In the genomic region with DNA sequence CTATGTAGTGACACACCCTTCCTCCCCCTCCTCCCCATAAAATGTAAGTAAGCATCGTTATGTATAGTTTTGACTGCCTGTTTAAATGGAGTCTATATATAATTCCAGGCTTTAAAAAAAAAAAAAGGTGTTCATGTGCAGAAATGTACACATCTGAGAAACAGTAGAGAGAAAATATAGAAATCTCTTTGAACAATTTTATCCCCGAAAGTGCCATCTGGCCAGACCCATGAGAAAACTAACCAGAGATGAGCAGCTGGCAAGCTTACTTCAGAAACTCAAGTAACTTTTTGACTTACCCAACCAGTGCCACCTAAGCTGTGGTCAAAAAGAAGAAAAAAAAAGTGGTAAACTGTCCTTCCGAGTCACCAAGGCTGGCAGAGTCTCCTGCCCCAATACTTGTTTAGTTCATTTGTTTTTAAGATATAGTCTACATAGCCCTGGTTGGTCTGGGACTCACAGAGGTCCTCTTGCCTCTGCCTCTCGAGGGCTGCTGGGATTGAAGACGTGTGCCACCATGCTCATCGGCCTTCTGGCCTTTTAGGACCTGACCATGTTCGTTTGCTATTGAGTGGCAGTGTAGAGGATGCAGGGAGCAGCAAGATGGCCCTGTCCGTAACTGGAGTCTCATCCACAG, we compare ENCODE assay signal across 11 mouse cellular contexts.
"Had no signal": no experiment of that assay in that cellular context is flagged by ENCODE, and none has a peak within 500 bp of the region (broad histone marks: within the 10 kb centered on the region; RNA-seq: fewer than 3 reads in every experiment).

No protein-coding gene starts in this region.

- H3K27ac ChIP-seq: kidney, postnatal 0 days; left cerebral cortex, adult 2 months; liver, embryonic 13.5 days had no signal

- H3K36me3 ChIP-seq: liver, embryonic 13.5 days had no signal

- H3K27me3 ChIP-seq: liver, embryonic 13.5 days had no signal

- H3K4me3 ChIP-seq: left cerebral cortex, adult 2 months; liver, embryonic 13.5 days had no signal

- DNase-seq: kidney, postnatal 36 days; layer of hippocampus, postnatal 36 days; liver, embryonic 13.5 days; lung, adult 2 months; lung, postnatal 14 days; lung, postnatal 4 days; midbrain, embryonic 14.5 days; thymus, adult 18-20 months; thymus, postnatal 36 days had no signal

- H3K4me1 ChIP-seq: liver, embryonic 13.5 days had no signal
